Mouse (Mus musculus) G1E (cell line): ENCODE data around the gene Gng2.

ENCODE experiments used
- CTCF ChIP-seq: IDR thresholded peaks from 2 replicates; pipeline ENCODE4 v1.5.1; 2012; ENCODE audit warnings: low read depth, low read length, inconsistent platforms, mixed read lengths
- GATA1 ChIP-seq: IDR thresholded peaks from 2 replicates; pipeline ENCODE4 v1.6.1; 2012; ENCODE audit warnings: borderline replicate concordance, low read length, inconsistent platforms, mixed read lengths
- POLR2AphosphoS5 ChIP-seq: IDR thresholded peaks from 2 replicates; pipeline ENCODE4 v1.6.1; 2012; ENCODE audit warnings: low read depth, low read length, inconsistent platforms; ENCODE audit not compliant: insufficient replicate concordance

- no peak for TF ChIP-seq CTCF
- TF ChIP-seq POLR2AphosphoS5 = no peak
- no peak for TF ChIP-seq GATA1
Observed at GRCm38 (mm10) chr14:19836289-19836688, 141.1 kb downstream of the Gng2 start.
